Mouse (Mus musculus) MEL (cell line): ENCODE measurements around the gene Kirrel3. TPM values are rescaled to one million over a fixed set of nuclear protein-coding genes. Genes with fewer than 3 reads are reported as not detected.

Experiments used
- DNase-seq: peaks from one replicate; pipeline ENCODE4 v3.0.0; 2011; ENCODE audit warnings: low read depth, low spot score
- H3K27ac ChIP-seq: 2 replicates; pipeline ENCODE4 v1.5.1; 2012; ENCODE audit warnings: low read depth, mild to moderate bottlenecking, control low read depth, low read length, moderate library complexity; ENCODE audit not compliant: control insufficient read depth
- H3K27me3 ChIP-seq, 2 experiments: fragments of 150-350 bp in 1 of 2; sonication (generic) in 1 of 2; 2 replicates each; pipeline ENCODE4 v1.6.1; 2012; ENCODE audit warnings: low read length in 2 of 2, mild to moderate bottlenecking in 2 of 2, improper control_type of control experiment in 1 of 2, moderate library complexity in 1 of 2; ENCODE audit not compliant: insufficient read depth in 2 of 2, control insufficient read depth in 1 of 2
- H3K36me3 ChIP-seq, 2 experiments: 2 replicates each; pipeline ENCODE4 v1.6.1; 2012 to 2014; ENCODE audit warnings: low read length in 2 of 2, improper control_type of control experiment in 1 of 2, inconsistent platforms in 1 of 2, mild to moderate bottlenecking in 1 of 2; ENCODE audit not compliant: insufficient read depth in 2 of 2, control insufficient read depth in 1 of 2
- H3K4me1 ChIP-seq, 2 experiments: fragments of 150-350 bp in 1 of 2; sonication (generic) in 1 of 2; 2 replicates each; pipeline ENCODE4 v1.6.1; 2012; ENCODE audit warnings: low read length in 2 of 2, improper control_type of control experiment in 1 of 2, mild to moderate bottlenecking in 1 of 2; ENCODE audit not compliant: insufficient read depth in 2 of 2, control insufficient read depth in 1 of 2
- H3K4me3 ChIP-seq, 2 experiments: fragments of 150-350 bp in 1 of 2; sonication (generic) in 1 of 2; 2 replicates each; pipeline ENCODE4 v1.5.1; 2012; ENCODE audit warnings: low read depth in 2 of 2, low read length in 2 of 2, mild to moderate bottlenecking in 2 of 2, moderate library complexity in 2 of 2, control low read depth in 1 of 2, improper control_type of control experiment in 1 of 2; ENCODE audit not compliant: control insufficient read depth in 1 of 2, insufficient read depth in 1 of 2
- H3K79me2 ChIP-seq: 2 replicates; pipeline ENCODE4 v1.6.1; 2012; ENCODE audit warnings: mild to moderate bottlenecking, low read length, moderate library complexity; ENCODE audit not compliant: control insufficient read depth, poor library complexity, insufficient read depth
- H3K9ac ChIP-seq: 2 replicates; pipeline ENCODE4 v1.6.1; 2012; ENCODE audit warnings: low read depth, mild to moderate bottlenecking, control low read depth, low read length, moderate library complexity; ENCODE audit not compliant: control insufficient read depth, poor library complexity, severe bottlenecking
- H3K9me3 ChIP-seq: fragments of 150-350 bp; sonication (generic); replicated peaks from 2 replicates; pipeline ENCODE4 v1.6.1; 2012; ENCODE audit warnings: mild to moderate bottlenecking, low read length, improper control_type of control experiment, moderate library complexity; ENCODE audit not compliant: insufficient read depth
- CHD1 ChIP-seq: IDR thresholded peaks from 2 replicates; pipeline ENCODE4 v1.6.1; 2012; ENCODE audit warnings: low read depth, mild to moderate bottlenecking, inconsistent platforms, low read length, improper control_type of control experiment
- ETS1 ChIP-seq: IDR thresholded peaks from 2 replicates; pipeline ENCODE4 v1.6.1; 2012; ENCODE audit warnings: low read depth, mild to moderate bottlenecking, inconsistent platforms, low read length, improper control_type of control experiment, moderate library complexity
- GABPA ChIP-seq: IDR thresholded peaks from 2 replicates; pipeline ENCODE4 v1.6.1; 2012; ENCODE audit warnings: low read depth, mild to moderate bottlenecking, inconsistent platforms, low read length, improper control_type of control experiment, moderate library complexity
- HCFC1 ChIP-seq: IDR thresholded peaks from 2 replicates; pipeline ENCODE4 v1.6.1; 2012; ENCODE audit warnings: low read depth, mild to moderate bottlenecking, inconsistent platforms, low read length, improper control_type of control experiment, moderate library complexity
- JUND ChIP-seq: IDR thresholded peaks from 2 replicates; pipeline ENCODE4 v1.6.1; 2011; ENCODE audit warnings: low read depth, mild to moderate bottlenecking, improper control_type of control experiment, low read length
- MXI1 ChIP-seq: IDR thresholded peaks from 2 replicates; pipeline ENCODE4 v1.6.1; 2011; ENCODE audit warnings: mild to moderate bottlenecking, low read depth, low read length, improper control_type of control experiment
- MYB ChIP-seq: IDR thresholded peaks from 2 replicates; pipeline ENCODE4 v1.6.1; 2011; ENCODE audit warnings: mild to moderate bottlenecking, low read depth, low read length, improper control_type of control experiment
- MYC ChIP-seq: IDR thresholded peaks from 2 replicates; pipeline ENCODE4 v1.6.1; 2011; ENCODE audit warnings: low read depth, mild to moderate bottlenecking, low read length, improper control_type of control experiment, moderate library complexity
- NELFE ChIP-seq: IDR thresholded peaks from 2 replicates; pipeline ENCODE4 v1.6.1; 2011; ENCODE audit warnings: low read depth, low read length, improper control_type of control experiment
- NRF1 ChIP-seq: IDR thresholded peaks from 2 replicates; pipeline ENCODE4 v1.6.1; 2014; ENCODE audit warnings: low read depth, mild to moderate bottlenecking, inconsistent platforms, low read length, improper control_type of control experiment, moderate library complexity; ENCODE audit not compliant: poor library complexity, insufficient read depth, severe bottlenecking
- POLR2AphosphoS2 ChIP-seq: IDR thresholded peaks from 2 replicates; pipeline ENCODE4 v1.6.1; 2011; ENCODE audit warnings: low read length, improper control_type of control experiment
- POLR2AphosphoS5 ChIP-seq: IDR thresholded peaks from 2 replicates; pipeline ENCODE4 v1.6.1; 2012; ENCODE audit warnings: low read depth, borderline replicate concordance, mild to moderate bottlenecking, inconsistent platforms, low read length, moderate library complexity, mixed read lengths
- SIN3A ChIP-seq: IDR thresholded peaks from 2 replicates; pipeline ENCODE4 v1.6.1; 2012; ENCODE audit warnings: low read length, improper control_type of control experiment, inconsistent platforms
- SMC3 ChIP-seq: IDR thresholded peaks from 2 replicates; pipeline ENCODE4 v1.6.1; 2011; ENCODE audit warnings: low read depth, low read length, improper control_type of control experiment
- TBP ChIP-seq: IDR thresholded peaks from 2 replicates; pipeline ENCODE4 v1.8.0; 2011; ENCODE audit warnings: low read depth, low read length, improper control_type of control experiment
- TCF12 ChIP-seq: IDR thresholded peaks from 2 replicates; pipeline ENCODE4 v1.6.1; 2014; ENCODE audit warnings: low read depth, mild to moderate bottlenecking, inconsistent platforms, low read length, improper control_type of control experiment, moderate library complexity
- UBTF ChIP-seq: IDR thresholded peaks from 2 replicates; pipeline ENCODE4 v1.6.1; 2012; ENCODE audit warnings: low read depth, mild to moderate bottlenecking, inconsistent platforms, low read length, improper control_type of control experiment, moderate library complexity, borderline replicate concordance; ENCODE audit not compliant: insufficient read depth
- ZKSCAN1 ChIP-seq: IDR thresholded peaks from 2 replicates; pipeline ENCODE4 v1.6.1; 2012; ENCODE audit warnings: low read depth, mild to moderate bottlenecking, inconsistent platforms, low read length, improper control_type of control experiment, moderate library complexity
- ZMIZ1 ChIP-seq: IDR thresholded peaks from 2 replicates; pipeline ENCODE4 v1.6.1; 2012; ENCODE audit warnings: low read depth, mild to moderate bottlenecking, inconsistent platforms, low read length, improper control_type of control experiment, moderate library complexity
- ZNF384 ChIP-seq: IDR thresholded peaks from 2 replicates; pipeline ENCODE4 v1.6.1; 2012; ENCODE audit warnings: low read depth, mild to moderate bottlenecking, inconsistent platforms, low read length, improper control_type of control experiment
- polyA plus RNA-seq, 2 experiments: library from polyadenylated mRNA; stranded (reverse) in 1 of 2; unstranded in 1 of 2; fragments of >175 nt in 1 of 2; fragments of >200 nt in 1 of 2; gene quantifications; 2 replicates each; pipeline versions ENCODE4 v1.2.1 to v1.2.4; 2012; ENCODE audit warnings: low replicate concordance in 2 of 2, low read depth in 1 of 2; ENCODE audit not compliant: insufficient read length in 2 of 2, insufficient read depth in 1 of 2, missing spikeins in 1 of 2
- total RNA-seq: library from RNA; depleted of rRNA; stranded (reverse); fragments of 300-350 nt; gene quantifications from 2 replicates; pipeline ENCODE4 v1.2.3, GENCODE M21; 2012

Kirrel3 gene
- total and polyA plus RNA-seq, 3 experiments, result 0.06 TPM; not detected in 2

GRCm38 (mm10) chr9:34689375-34689774, 203.7 kb downstream of the Kirrel3 start:
- H3K36me3 ChIP-seq, result no peaks in the 10 kb centered on the region
- TF ChIP-seq GABPA (no peak), HCFC1 (no peak), SMC3 (no peak), ZMIZ1 (no peak), MYB (no peak), POLR2AphosphoS2 (no peak), CHD1 (no peak)
- no peaks in the 10 kb centered on the region for H3K27me3 ChIP-seq
- H3K9me3 ChIP-seq, result no peaks in the 10 kb centered on the region
- no peak for DNase-seq
- H3K27ac ChIP-seq, result no peak overlapping the region
- no peaks in the 10 kb centered on the region for H3K4me1 ChIP-seq
- H3K4me3 ChIP-seq, result no peak overlapping the region
- no peaks in the 10 kb centered on the region for H3K79me2 ChIP-seq
- H3K9ac ChIP-seq, result no peak overlapping the region

GRCm38 (mm10) chr9:34695646-34696045, 210.0 kb downstream of the Kirrel3 start:
- Histone ChIP-seq H3K4me3 (no peak overlapping the region), H3K27ac (no peak overlapping the region), H3K9me3 (no peaks in the 10 kb centered on the region), H3K79me2 (no peaks in the 10 kb centered on the region), H3K4me1 (no peaks in the 10 kb centered on the region), H3K27me3 (no peaks in the 10 kb centered on the region), H3K9ac (no peak overlapping the region), H3K36me3 (no peaks in the 10 kb centered on the region)
- DNase-seq, result no peak
- no peak for TF ChIP-seq ETS1

- no peak overlapping the region for H3K9ac ChIP-seq
- H3K9me3 ChIP-seq, result no peaks in the 10 kb centered on the region
- no peaks in the 10 kb centered on the region for H3K36me3 ChIP-seq
- no peak overlapping the region for H3K27ac ChIP-seq
- no peak for TF ChIP-seq TBP
- no peak for TF ChIP-seq NRF1
- no peak for TF ChIP-seq SIN3A
- TF ChIP-seq MYC, result no peak
- TF ChIP-seq ZKSCAN1, result no peak
- TF ChIP-seq TCF12, result no peak
- TF ChIP-seq UBTF, result no peak
- no peak for TF ChIP-seq JUND
- TF ChIP-seq NELFE, result no peak
- TF ChIP-seq MYB, result no peak
- no peak for TF ChIP-seq ZNF384
- no peak for TF ChIP-seq MXI1
- no peak for TF ChIP-seq POLR2AphosphoS5
- no peak overlapping the region for H3K4me3 ChIP-seq
- no peaks in the 10 kb centered on the region for H3K4me1 ChIP-seq
- DNase-seq, result no peak
- H3K79me2 ChIP-seq, result no peaks in the 10 kb centered on the region
- H3K27me3 ChIP-seq, result no peaks in the 10 kb centered on the region
Measured at GRCm38 (mm10) chr9:34703547-34704300, 218.0 kb downstream of the Kirrel3 start.
